Mouse (Mus musculus): ENCODE results near the gene Hip1.

- TF ChIP-seq TAL1 (IDR thresholded peaks at IDR 0.05; ENCODE audit: low read length), result no peak
- no peak for TF ChIP-seq CTCF (IDR thresholded peaks at IDR 0.05 in 2 of 3, conservative IDR thresholded peaks at IDR 0.05 in 1 of 3; ENCODE audit: control insufficient read depth in 1 of 3, insufficient read depth in 1 of 3, low read depth in 2 of 3, low read length in 3 of 3, poor library complexity in 1 of 3, severe bottlenecking in 1 of 3)
- TF ChIP-seq ZNF384 (IDR thresholded peaks at IDR 0.05; ENCODE audit: low read depth, low read length), result no peak
- TF ChIP-seq USF1 (IDR thresholded peaks at IDR 0.05; ENCODE audit: low read depth, low read length), result no peak
These were observed 45.3 kb upstream of the Hip1 start for GRCm38 (mm10) chr5:135589996-135590784.

All from MEL (cell line).